Mouse (Mus musculus) C2C12 (cell line): ENCODE results near the gene Zscan5b.

ENCODE experiments used
- CTCF ChIP-seq: IDR thresholded peaks from one replicate; pipeline ENCODE4 v1.5.1; 2011; ENCODE audit not compliant: control insufficient read depth, insufficient read depth, insufficient read length
- FOSL1 ChIP-seq: IDR thresholded peaks from one replicate; pipeline ENCODE4 v1.8.0; 2011; ENCODE audit warnings: mild to moderate bottlenecking, low read length; ENCODE audit not compliant: poor library complexity, insufficient read depth, severe bottlenecking
- MYOD1 ChIP-seq: IDR thresholded peaks from one replicate; pipeline ENCODE4 v1.6.1; 2011; ENCODE audit warnings: low read depth; ENCODE audit not compliant: control insufficient read depth, insufficient read length
- USF1 ChIP-seq: IDR thresholded peaks from one replicate; pipeline ENCODE4 v1.6.1; 2011; ENCODE audit warnings: low read depth, mild to moderate bottlenecking, control low read depth, moderate library complexity

DNA sequence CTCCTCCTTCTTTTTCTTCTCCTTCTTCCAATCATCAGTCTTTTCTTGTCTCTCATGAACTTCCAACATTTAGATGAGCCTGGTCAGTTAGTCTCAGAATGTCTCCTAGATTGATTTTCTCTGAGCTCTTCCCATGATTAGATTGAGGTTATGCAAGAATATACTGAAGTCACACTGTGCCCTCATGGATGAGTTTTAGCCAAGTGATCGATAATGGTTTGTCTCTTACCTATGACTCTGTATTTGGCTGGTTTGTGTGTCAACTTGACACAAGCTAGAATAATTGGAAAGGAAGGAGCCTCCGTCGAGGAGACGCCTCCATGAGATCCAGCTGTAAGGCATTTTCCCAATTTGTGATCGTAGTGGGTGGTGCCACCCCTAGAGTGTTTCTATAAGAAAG is 32.4 kb downstream of the Zscan5b start:
- TF ChIP-seq CTCF, result no peak
- TF ChIP-seq FOSL1, result no peak
- TF ChIP-seq USF1, result no peak
- no peak for TF ChIP-seq MYOD1
